Mouse (Mus musculus): Measurements from ENCODE around the gene Dph6. TPM values are rescaled to one million over a fixed set of nuclear protein-coding genes. Genes with fewer than 3 reads are reported as not detected.

Dph6 gene
- total RNA-seq, 1 experiment from 2014 or later, result 12.3 TPM

DNA sequence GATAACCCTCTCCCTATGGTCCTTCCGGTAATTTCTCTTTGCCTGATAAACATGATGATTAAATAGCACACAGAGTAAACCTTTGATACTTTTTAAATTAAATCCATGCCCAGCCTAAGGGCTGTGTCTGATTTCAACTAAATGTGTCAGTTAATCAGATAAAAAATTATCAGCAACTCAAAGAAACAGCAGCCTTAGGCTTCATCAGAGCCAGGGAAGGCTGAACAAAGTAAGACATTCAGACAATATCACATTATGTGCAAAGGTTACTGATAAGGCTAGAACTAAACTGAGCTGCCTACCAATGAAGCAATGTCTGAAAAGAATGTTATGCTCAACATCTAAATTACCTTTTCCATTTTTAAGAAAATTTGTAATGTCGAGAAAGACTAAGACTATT is 74.0 kb downstream of the Dph6 start:
- no peak for ATAC-seq (ENCODE audit: extremely low read depth, insufficient number of reproducible peaks, low FRiP score, poor library complexity, severe bottlenecking)

DNA sequence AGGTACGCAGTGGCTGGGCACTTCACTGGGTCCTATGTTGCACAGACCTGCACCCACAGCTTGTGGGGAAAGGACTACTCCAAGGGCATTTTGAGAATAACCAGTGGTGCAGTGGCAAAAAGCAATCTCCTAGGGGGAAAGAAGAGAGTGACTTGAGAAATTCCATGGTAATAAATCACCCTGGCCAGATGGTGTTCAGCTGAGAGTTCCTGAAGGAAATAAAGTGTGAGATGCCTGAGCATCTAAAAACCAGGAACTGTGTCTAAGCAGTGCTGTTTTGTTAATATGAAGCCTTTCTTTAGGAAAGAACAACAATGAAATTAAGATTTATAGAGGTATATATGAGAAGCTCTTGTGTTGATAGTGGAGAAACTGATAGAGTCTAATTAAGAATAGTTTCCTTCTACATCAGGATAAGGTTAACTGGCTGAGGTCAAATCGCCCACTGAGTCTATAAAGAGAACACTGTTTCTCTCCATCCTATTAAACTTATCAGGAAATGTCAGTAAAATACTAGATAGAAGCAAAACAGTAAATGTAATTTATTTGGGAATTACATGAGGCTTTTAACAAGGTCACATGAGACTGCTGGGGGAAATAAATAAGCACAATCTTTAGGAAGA is 111.7 kb downstream of the Dph6 start:
- no peak for ATAC-seq (ENCODE audit: extremely low read depth, insufficient number of reproducible peaks, low FRiP score, poor library complexity, severe bottlenecking)

DNA sequence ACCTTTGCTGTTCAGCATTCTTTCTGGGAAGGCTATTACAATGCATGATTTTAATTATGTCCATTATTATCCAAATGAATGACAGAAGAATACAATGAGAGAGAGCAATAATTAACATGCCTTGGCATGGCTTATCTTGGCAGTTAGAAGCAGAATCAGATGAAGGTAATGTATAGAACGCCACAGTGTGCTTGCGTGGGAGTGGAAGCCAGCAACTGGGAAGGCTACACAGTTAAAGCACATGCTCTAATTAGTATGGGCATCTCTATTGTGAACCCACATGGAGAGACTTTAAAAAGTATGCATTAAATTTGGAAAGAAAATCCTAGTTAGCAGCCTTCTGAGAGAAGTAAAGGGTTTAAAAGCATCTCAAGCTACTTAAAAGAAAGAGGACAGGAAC is 112.4 kb downstream of the Dph6 start:
- no peak for ATAC-seq (ENCODE audit: extremely low read depth, insufficient number of reproducible peaks, low FRiP score, poor library complexity, severe bottlenecking)

DNA sequence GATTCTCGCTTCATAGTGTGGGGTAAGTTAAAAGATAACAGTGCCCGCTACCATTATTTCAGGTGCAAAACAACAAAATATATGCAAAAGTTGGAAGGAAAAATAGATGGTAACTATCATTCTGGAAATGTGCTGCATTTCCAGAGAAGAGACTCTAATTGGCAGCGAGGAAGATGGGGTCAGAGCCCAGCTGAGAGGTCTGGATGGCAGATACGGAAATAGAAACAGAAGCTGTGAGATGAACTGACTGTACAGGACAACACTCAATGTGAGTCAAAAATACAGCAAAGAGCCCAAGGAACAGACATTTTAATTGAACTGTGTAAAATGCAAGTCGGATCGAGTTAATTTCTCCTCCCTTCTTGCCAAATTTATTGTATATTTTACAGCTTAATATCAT is 114.3 kb downstream of the Dph6 start:
- no peak for ATAC-seq (ENCODE audit: extremely low read depth, insufficient number of reproducible peaks, low FRiP score, poor library complexity, severe bottlenecking)

DNA sequence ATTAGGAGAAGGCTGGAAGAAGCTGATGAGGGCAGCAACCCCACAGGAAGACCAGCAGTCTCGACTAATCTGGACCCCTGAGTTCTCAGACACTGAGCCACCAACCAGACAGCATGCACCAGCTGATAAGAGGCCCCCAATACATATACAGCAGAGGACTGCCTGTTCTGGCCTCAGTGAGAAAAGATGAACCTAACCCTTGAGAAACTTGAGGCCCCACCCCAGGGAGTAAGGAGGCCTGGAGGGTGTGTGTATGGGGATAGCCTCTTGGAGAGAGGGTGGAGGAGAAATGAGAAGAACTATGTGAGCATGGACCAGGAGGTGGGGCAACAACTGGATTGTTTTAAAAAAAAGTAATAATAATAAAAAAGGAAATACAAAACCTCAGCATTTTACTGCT is 118.7 kb downstream of the Dph6 start:
- no peak for ATAC-seq (ENCODE audit: extremely low read depth, insufficient number of reproducible peaks, low FRiP score, poor library complexity, severe bottlenecking)

DNA sequence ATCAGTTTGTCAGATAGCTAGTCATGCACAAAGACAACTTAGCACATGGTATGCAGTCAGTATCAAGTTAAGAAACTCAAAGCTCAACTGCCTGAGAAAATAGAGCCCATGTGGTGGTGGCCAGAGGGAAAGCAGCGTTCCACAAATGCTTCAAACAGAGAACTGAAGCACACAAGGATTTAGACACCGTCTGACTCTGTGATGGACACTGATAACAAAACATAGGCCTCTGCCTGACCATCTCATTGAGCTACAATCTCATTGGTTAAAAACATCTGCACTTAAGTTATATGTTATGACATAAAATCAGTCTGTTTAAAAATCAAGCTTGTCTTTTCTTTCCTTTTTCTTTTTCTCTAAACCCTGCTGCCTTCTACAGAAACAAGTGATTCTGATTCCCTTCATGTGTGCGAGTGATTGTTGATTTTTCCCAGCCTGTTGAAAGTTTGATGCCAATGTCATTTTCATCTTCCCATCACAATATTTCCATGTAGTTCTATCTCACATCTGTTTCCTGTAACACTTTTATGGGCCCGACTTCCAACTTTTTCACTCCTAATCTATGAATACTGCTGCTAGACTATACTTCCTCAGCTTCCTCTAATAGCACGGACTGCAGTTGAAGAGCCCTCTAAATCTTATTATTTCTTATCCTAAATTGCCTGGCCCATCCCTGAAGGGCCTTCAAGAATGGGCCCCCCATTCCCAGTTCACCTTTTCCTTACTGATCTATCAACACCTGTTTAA is 123.6 kb downstream of the Dph6 start:
- no peak for ATAC-seq (ENCODE audit: extremely low read depth, insufficient number of reproducible peaks, low FRiP score, poor library complexity, severe bottlenecking)

DNA sequence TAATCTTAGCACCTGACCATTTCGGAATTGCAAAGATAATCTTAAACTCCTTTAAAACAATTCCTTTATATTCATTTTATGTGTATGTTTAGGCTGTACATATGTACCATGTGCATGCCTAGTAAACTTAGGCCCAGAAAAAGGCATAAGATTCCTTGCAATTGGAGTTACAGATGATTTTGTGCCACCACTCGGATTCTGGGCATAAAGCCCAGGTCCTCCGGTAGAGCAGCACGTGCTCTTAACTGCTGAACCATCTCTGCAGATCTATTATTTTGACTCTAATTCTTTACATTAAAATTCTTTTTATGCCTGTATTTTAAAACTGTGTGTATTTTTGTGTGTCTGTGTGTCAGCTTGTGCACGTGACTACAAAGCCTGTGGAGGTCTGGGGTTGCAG is 134.3 kb downstream of the Dph6 start:
- ATAC-seq (ENCODE audit: extremely low read depth, insufficient number of reproducible peaks, low FRiP score, poor library complexity, severe bottlenecking), result no peak

DNA sequence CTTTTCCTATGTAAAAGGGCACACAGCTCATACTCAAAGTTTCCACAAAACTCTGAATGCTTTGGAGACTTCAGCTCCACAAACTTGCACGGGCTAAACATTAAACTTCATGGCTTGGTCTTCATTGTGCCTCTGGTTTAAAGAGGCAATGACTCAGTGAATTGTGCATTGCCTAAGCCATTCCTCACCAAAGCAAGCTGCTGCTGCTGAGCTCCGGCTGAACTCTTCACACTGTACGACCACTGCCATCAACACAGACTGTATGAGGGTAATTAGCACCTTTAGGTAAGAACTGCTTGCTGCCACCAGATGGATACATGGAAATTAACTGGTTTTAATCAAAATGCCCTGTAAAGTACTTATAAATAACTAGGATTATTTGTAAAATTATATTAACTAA is 134.9 kb downstream of the Dph6 start:
- ATAC-seq (ENCODE audit: extremely low read depth, insufficient number of reproducible peaks, low FRiP score, poor library complexity, severe bottlenecking), result no peak

DNA sequence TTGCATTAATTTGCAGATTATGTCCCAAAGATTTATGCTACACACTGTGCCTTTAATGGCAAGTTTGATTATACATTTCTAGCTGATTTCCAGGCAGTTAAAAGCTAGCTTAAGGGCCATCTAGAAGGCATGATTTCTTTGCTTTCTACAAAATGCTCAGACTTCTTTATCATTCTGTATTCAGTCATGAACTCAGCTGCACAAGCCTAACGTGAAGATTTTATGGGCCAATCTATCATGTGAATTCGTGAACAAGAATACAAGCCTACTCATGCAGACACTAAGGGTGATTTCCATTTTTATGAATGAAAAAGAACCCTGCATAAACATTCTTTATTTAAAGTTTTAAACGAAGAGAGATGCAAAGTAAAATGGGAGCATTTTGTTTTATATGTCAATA is 162.4 kb downstream of the Dph6 start:
- no peak for ATAC-seq (ENCODE audit: extremely low read depth, insufficient number of reproducible peaks, low FRiP score, poor library complexity, severe bottlenecking)

- ATAC-seq (ENCODE audit: extremely low read depth, insufficient number of reproducible peaks, low FRiP score, poor library complexity, severe bottlenecking), result no peak
Measured at GRCm38 (mm10) chr2:114491907-114492306, 162.9 kb downstream of the Dph6 start.

DNA sequence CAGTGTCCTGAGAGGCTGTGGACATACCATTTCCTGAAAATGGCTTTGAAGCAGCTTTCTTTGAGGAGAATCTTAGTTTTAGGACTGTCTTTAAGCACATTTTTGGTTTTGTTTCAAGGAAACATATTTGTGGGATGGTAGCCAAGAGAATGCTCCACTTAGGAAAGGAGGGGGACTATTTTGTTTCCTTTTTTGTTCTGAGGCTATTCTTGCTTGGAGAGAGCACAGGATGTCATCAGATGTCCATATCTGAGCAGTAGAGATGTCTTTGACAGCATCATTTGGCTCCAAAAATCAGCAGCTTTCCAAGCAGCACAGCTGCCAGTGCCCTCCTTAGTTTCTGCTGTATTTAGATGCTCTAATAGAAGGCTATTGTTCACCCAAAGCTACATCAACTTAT is 167.8 kb downstream of the Dph6 start:
- no peak for ATAC-seq (ENCODE audit: extremely low read depth, insufficient number of reproducible peaks, low FRiP score, poor library complexity, severe bottlenecking)

Measured in neutrophil, adult 5-6 weeks (primary cell).